Mouse (Mus musculus) spleen, adult 2 months (tissue): ENCODE measurements around the gene Sorcs3.

Experiments used
- CTCF ChIP-seq: fragments of 200-500 bp; IDR thresholded peaks from 2 replicates; pipeline ENCODE4 v1.5.1; 2011; ENCODE audit warnings: mild to moderate bottlenecking, inconsistent platforms; ENCODE audit not compliant: insufficient read depth, insufficient read length, insufficient replicate concordance; ENCODE audit errors: extremely low read depth
- POLR2A ChIP-seq: fragments of 200-500 bp; IDR thresholded peaks from 2 replicates; pipeline ENCODE4 v1.6.1; 2011; ENCODE audit warnings: low read depth, low read length, inconsistent platforms

- TF ChIP-seq CTCF (no peak), POLR2A (no peak)
Measured at GRCm38 (mm10) chr19:48584938-48585560, 379.2 kb downstream of the Sorcs3 start.
